Mouse (Mus musculus) G1E (cell line): Measurements from ENCODE around the gene Glod4.

Experiments used
- CTCF ChIP-seq: IDR thresholded peaks from 2 replicates; pipeline ENCODE4 v1.5.1; 2012; ENCODE audit warnings: low read depth, low read length, inconsistent platforms, mixed read lengths
- GATA1 ChIP-seq: IDR thresholded peaks from 2 replicates; pipeline ENCODE4 v1.6.1; 2012; ENCODE audit warnings: borderline replicate concordance, low read length, inconsistent platforms, mixed read lengths
- GATA2 ChIP-seq: IDR thresholded peaks from 2 replicates; pipeline ENCODE4 v1.6.1; 2012; ENCODE audit warnings: low read depth, low read length, inconsistent platforms, borderline replicate concordance
- POLR2AphosphoS5 ChIP-seq: IDR thresholded peaks from 2 replicates; pipeline ENCODE4 v1.6.1; 2012; ENCODE audit warnings: low read depth, low read length, inconsistent platforms; ENCODE audit not compliant: insufficient replicate concordance
- TAL1 ChIP-seq: conservative IDR thresholded peaks from 2 replicates; pipeline ENCODE4 v1.6.1; 2012; ENCODE audit warnings: low read depth, low read length, inconsistent platforms, mixed read lengths

- no peak for TF ChIP-seq CTCF
- TF ChIP-seq GATA1 = no peak
- no peak for TF ChIP-seq POLR2AphosphoS5
- no peak for TF ChIP-seq TAL1
- TF ChIP-seq GATA2 = no peak
Measured at GRCm38 (mm10) chr11:76180146-76180540, 63.4 kb downstream of the Glod4 start.
